Mouse (Mus musculus) heart, embryonic 10.5 days (tissue): ENCODE data around the gene Agtrap. TPM values are rescaled to one million over a fixed set of nuclear protein-coding genes. Genes with fewer than 3 reads are reported as not detected.

ENCODE experiments used
- DNase-seq: peaks from one replicate; pipeline ENCODE4 v3.0.0-alpha.2; 2017; ENCODE audit warnings: low spot score
- H3K27ac ChIP-seq: fragments of 300-500 bp; sonication (generic); 2 replicates; pipeline ENCODE4 v1.5.1; 2016; ENCODE audit warnings: mild to moderate bottlenecking
- H3K27me3 ChIP-seq: fragments of 300-500 bp; sonication (generic); 2 replicates; pipeline ENCODE4 v1.6.1; 2016; ENCODE audit warnings: mild to moderate bottlenecking; ENCODE audit not compliant: poor library complexity, insufficient read depth, severe bottlenecking
- H3K36me3 ChIP-seq: fragments of 300-500 bp; sonication (generic); 2 replicates; pipeline ENCODE4 v1.6.1; 2016; ENCODE audit warnings: mild to moderate bottlenecking, moderate library complexity
- H3K4me1 ChIP-seq: fragments of 300-500 bp; sonication (generic); 2 replicates; pipeline ENCODE4 v1.6.1; 2016; ENCODE audit warnings: mild to moderate bottlenecking
- H3K4me3 ChIP-seq: fragments of 300-500 bp; sonication (generic); 2 replicates; pipeline ENCODE4 v1.5.1; 2016; ENCODE audit warnings: mild to moderate bottlenecking, moderate library complexity
- H3K9me3 ChIP-seq: fragments of 300-500 bp; sonication (generic); 2 replicates; pipeline ENCODE4 v1.6.1; 2016; ENCODE audit warnings: mild to moderate bottlenecking, moderate library complexity
- WGBS: fragments of 180-500 bp; shearing (Covaris S2); methylation state at CpG from one replicate; pipeline ENCODE4 v1.1.7; 2016; 5-methylcytosine and 5-hydroxymethylcytosine counted together
- polyA plus RNA-seq: library from polyadenylated mRNA; unstranded; fragments of >200 nt; fragmentation: Nextera tagmentation; extraction: Ambion mirVana; gene quantifications from 2 replicates; pipeline ENCODE4 v1.2.1, GENCODE M21; 2016

The Agtrap gene
- polyA plus RNA-seq, 1 experiment from 2014 or later, result 20.8 TPM

DNA sequence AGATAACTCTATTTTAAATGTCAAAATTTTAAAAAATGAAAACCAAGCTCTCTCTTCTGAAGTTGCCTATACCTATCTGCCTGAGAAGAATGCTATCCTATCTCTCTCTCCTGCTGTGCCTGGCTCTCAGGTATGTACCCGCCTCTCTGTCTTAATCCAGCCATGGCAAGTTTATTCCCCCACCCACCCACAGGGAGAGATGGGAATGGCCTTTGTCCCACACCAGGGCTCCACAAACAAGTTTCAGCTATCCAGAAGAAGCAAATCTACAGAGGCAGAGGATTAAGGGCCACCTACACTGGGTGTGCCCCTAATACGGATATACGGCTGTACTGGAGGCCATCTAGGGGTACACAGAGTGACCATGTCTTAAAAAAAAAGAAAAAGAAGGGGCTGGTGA, 52.4 kb downstream of the Agtrap start:
- peaks cover 25% of the 10 kb centered on the region for H3K4me1 ChIP-seq
- H3K27ac ChIP-seq, result no peak overlapping the region
- no peaks in the 10 kb centered on the region for H3K27me3 ChIP-seq
- no peak for DNase-seq
- WGBS, result 74% methylated on average over 3 of the region's 3 CpGs
- H3K9me3 ChIP-seq, result no peaks in the 10 kb centered on the region
- H3K4me3 ChIP-seq, result no peak overlapping the region
- H3K36me3 ChIP-seq, result peaks cover 37% of the 10 kb centered on the region

DNA sequence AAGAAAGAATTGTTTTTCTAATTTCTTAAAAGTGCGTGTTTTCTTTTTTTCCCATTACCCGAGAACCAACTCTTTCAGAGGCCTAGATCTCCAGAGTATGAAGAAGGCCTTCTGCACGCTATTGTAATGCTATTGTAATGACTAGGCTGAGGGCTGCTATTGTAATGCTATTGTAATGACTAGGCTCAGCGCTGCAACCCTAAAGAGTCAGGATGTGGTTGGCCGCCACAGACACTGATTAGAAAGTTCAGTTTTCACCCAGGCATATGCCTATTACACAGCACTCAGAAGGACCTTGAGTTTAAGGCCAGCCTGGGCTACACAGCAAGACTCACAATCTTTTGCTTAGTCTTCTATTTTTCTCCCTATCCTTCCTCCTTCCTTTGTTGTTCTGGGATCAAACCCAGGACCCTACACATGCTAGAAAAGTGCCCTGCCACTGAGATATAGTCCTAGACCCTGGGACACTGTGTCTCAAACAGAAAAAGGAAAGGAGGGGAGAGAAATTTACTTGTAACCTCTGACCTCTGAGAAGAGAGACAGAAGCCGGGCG, 53.9 kb downstream of the Agtrap start:
- Histone ChIP-seq H3K27me3 (no peaks in the 10 kb centered on the region), H3K36me3 (peaks cover 44% of the 10 kb centered on the region), H3K27ac (no peak overlapping the region), H3K4me1 (peaks cover 10% of the 10 kb centered on the region), H3K4me3 (no peak overlapping the region), H3K9me3 (no peaks in the 10 kb centered on the region)
- WGBS, result 79% methylated on average over 7 of the region's 7 CpGs
- DNase-seq, result no peak

GRCm38 (mm10) chr4:148030506-148030905, 57.3 kb downstream of the Agtrap start:
- peaks cover 64% of the 10 kb centered on the region for H3K36me3 ChIP-seq
- no peak overlapping the region for H3K27ac ChIP-seq
- H3K4me1 ChIP-seq, result no peaks in the 10 kb centered on the region
- H3K4me3 ChIP-seq, result no peak overlapping the region
- no peak for DNase-seq
- H3K27me3 ChIP-seq, result no peaks in the 10 kb centered on the region
- H3K9me3 ChIP-seq, result no peaks in the 10 kb centered on the region
- WGBS, result 87% methylated on average over 5 of the region's 5 CpGs

DNA sequence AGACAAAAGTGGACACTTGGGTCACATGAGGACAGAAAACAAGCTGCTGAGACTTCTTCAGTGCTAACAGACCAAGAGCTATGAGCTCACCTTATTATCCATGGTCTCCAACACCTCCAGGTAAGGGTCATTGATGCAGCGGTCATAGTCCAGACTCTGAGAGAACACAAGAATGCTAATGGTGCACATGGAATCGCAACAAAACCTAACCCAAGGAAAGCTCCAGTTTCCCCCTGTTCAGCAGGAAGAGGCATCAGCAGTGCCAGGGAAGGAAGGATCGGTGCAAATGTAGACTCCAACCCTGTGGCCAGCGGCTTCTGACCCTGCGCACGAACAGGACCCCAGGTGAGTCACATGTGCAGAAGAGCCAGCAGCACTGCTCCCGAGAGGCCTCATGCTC, 58.5 kb downstream of the Agtrap start:
- no peaks in the 10 kb centered on the region for H3K9me3 ChIP-seq
- H3K27me3 ChIP-seq, result no peaks in the 10 kb centered on the region
- DNase-seq, result no peak
- H3K4me3 ChIP-seq, result no peak overlapping the region
- WGBS, result 95% methylated on average over 7 of the region's 7 CpGs
- no peaks in the 10 kb centered on the region for H3K4me1 ChIP-seq
- no peak overlapping the region for H3K27ac ChIP-seq
- peaks cover 67% of the 10 kb centered on the region for H3K36me3 ChIP-seq

Other genes with a start within 250 kb of the Agtrap start
- gene Zfp933, start 239.7 kb downstream of the Agtrap start, polyA plus RNA-seq, result 4.7 and 5.4 TPM in 2 replicates
- gene Miip, start 219.2 kb downstream of the Agtrap start, polyA plus RNA-seq, result 36.1 and 49.7 TPM in 2 replicates
- 8.7 and 8.8 TPM in 2 replicates for gene Fv1, start 219.1 kb downstream of the Agtrap start, polyA plus RNA-seq
- 65.7 and 126 TPM in 2 replicates for gene Mfn2, start 183.3 kb downstream of the Agtrap start, polyA plus RNA-seq
- 40.8 and 44.9 TPM in 2 replicates for gene Plod1, start 151.3 kb downstream of the Agtrap start, polyA plus RNA-seq
- gene 2510039O18Rik, start 147.1 kb downstream of the Agtrap start, polyA plus RNA-seq, result 13.6 and 18.5 TPM in 2 replicates
- 124 and 308 TPM in 2 replicates for gene Nppb, start 102.2 kb downstream of the Agtrap start, polyA plus RNA-seq
- gene Nppa, start 87.3 kb downstream of the Agtrap start, polyA plus RNA-seq, result 2,404 and 4,482 TPM in 2 replicates
- gene Clcn6, start 49.2 kb downstream of the Agtrap start, polyA plus RNA-seq, result 8.0 and 8.4 TPM in 2 replicates
- 13.5 and 15.6 TPM in 2 replicates for gene Mthfr, start 49.0 kb downstream of the Agtrap start, polyA plus RNA-seq
- 43.3 and 51.9 TPM in 2 replicates for gene Mad2l2, start 42.4 kb upstream of the Agtrap start, polyA plus RNA-seq
- 0.12 and 0.48 TPM in 2 replicates for gene Draxin, start 42.7 kb upstream of the Agtrap start, polyA plus RNA-seq
- 19.5 and 21.1 TPM in 2 replicates for gene Fbxo6, start 64.1 kb upstream of the Agtrap start, polyA plus RNA-seq
- gene Fbxo44, start 72.5 kb upstream of the Agtrap start, polyA plus RNA-seq, result 13.0 and 23.1 TPM in 2 replicates
- gene Fbxo2, start 72.6 kb upstream of the Agtrap start, polyA plus RNA-seq, result 0.67 and 0.97 TPM in 2 replicates
- gene Disp3, start 199.9 kb upstream of the Agtrap start, polyA plus RNA-seq, result 0.04 TPM in 2 replicates